Mouse (Mus musculus) spleen, postnatal 0 days (tissue): ENCODE measurements around the gene Sorcs3. TPM values are rescaled to one million over a fixed set of nuclear protein-coding genes. Genes with fewer than 3 reads are reported as not detected.

Experiments
- polyA plus RNA-seq: library from polyadenylated mRNA; unstranded; fragments of >200 nt; fragmentation: Nextera tagmentation; extraction: Ambion mirVana; gene quantifications from 2 replicates; pipeline ENCODE4 v1.2.1, GENCODE M21; 2015

Gene Sorcs3
- 0.17 TPM in 1 of 2 replicates, not detected in the other for polyA plus RNA-seq

GRCm38 (mm10) chr19:48205929-48206814 lies at the start of gene Sorcs3:
Gene Sorcs3 (plus strand): TSS chr19:48206025.

